Mouse (Mus musculus) myocyte (in vitro differentiated cells): ENCODE data around the gene Iqcf6. TPM values are rescaled to one million over a fixed set of nuclear protein-coding genes. Genes with fewer than 3 reads are reported as not detected.

Experiments
- H3K27me3 ChIP-seq: one replicate; pipeline ENCODE4 v1.6.1; 2011; ENCODE audit not compliant: control insufficient read depth, insufficient read depth, insufficient read length
- H3K36me3 ChIP-seq: one replicate; pipeline ENCODE4 v1.6.1; 2011; ENCODE audit not compliant: control insufficient read depth, insufficient read depth
- H3K4me2 ChIP-seq: one replicate; pipeline ENCODE4 v1.6.1; 2011; ENCODE audit warnings: low read depth, control low read depth
- H3K4me3 ChIP-seq: one replicate; pipeline ENCODE4 v1.5.1; 2011; ENCODE audit warnings: mild to moderate bottlenecking, control low read depth, moderate library complexity
- H3K79me2 ChIP-seq: one replicate; pipeline ENCODE4 v1.6.1; 2011; ENCODE audit not compliant: control insufficient read depth, insufficient read depth
- H3ac ChIP-seq: one replicate; pipeline ENCODE4 v1.6.1; 2011; ENCODE audit not compliant: control insufficient read depth, insufficient read length
- CEBPB ChIP-seq: IDR thresholded peaks from 2 replicates; pipeline ENCODE4 v1.6.1; 2011; ENCODE audit warnings: mild to moderate bottlenecking, moderate library complexity; ENCODE audit not compliant: poor library complexity, insufficient read depth, severe bottlenecking
- E2F4 ChIP-seq: IDR thresholded peaks from one replicate; pipeline ENCODE4 v1.6.1; 2011; ENCODE audit warnings: mild to moderate bottlenecking, control low read depth, moderate library complexity; ENCODE audit not compliant: insufficient read depth
- MAX ChIP-seq: IDR thresholded peaks from one replicate; pipeline ENCODE4 v1.6.1; 2011; ENCODE audit warnings: low read depth, mild to moderate bottlenecking, control low read depth
- MYOD1 ChIP-seq, 3 experiments: IDR thresholded peaks; one replicate each; pipeline ENCODE4 v1.6.1; 2011; ENCODE audit warnings: control low read depth in 2 of 3, low read depth in 2 of 3, mild to moderate bottlenecking in 2 of 3, moderate library complexity in 1 of 3; ENCODE audit not compliant: insufficient read length in 2 of 3, control insufficient read depth in 1 of 3
- MYOG ChIP-seq, 3 experiments: IDR thresholded peaks; one replicate each; pipeline ENCODE4 v1.6.1; 2011; ENCODE audit warnings: control low read depth in 2 of 3, low read depth in 2 of 3, mild to moderate bottlenecking in 2 of 3; ENCODE audit not compliant: insufficient read length in 2 of 3, control insufficient read depth in 1 of 3, insufficient read depth in 1 of 3
- POLR2A ChIP-seq: IDR thresholded peaks from one replicate; pipeline ENCODE4 v1.6.1; 2011; ENCODE audit warnings: low read depth, mild to moderate bottlenecking, control low read depth, moderate library complexity; ENCODE audit not compliant: insufficient read length
- POLR2AphosphoS2 ChIP-seq: IDR thresholded peaks from one replicate; pipeline ENCODE4 v1.6.1; 2011; ENCODE audit warnings: low read depth, control low read depth; ENCODE audit not compliant: insufficient read length
- REST ChIP-seq: IDR thresholded peaks from one replicate; pipeline ENCODE4 v1.6.1; 2011; ENCODE audit warnings: mild to moderate bottlenecking, control low read depth, moderate library complexity; ENCODE audit not compliant: insufficient read depth, insufficient read length
- SRF ChIP-seq: IDR thresholded peaks from one replicate; pipeline ENCODE4 v1.6.1; 2011; ENCODE audit warnings: low read depth; ENCODE audit not compliant: control insufficient read depth, insufficient read length
- TCF12 ChIP-seq: IDR thresholded peaks from one replicate; pipeline ENCODE4 v1.6.1; 2011; ENCODE audit warnings: mild to moderate bottlenecking, control low read depth; ENCODE audit not compliant: poor library complexity, insufficient read depth, severe bottlenecking
- TCF3 ChIP-seq: IDR thresholded peaks from one replicate; pipeline ENCODE4 v1.6.1; 2011; ENCODE audit warnings: low read depth, control low read depth; ENCODE audit not compliant: insufficient read length
- USF1 ChIP-seq: IDR thresholded peaks from one replicate; pipeline ENCODE4 v1.6.1; 2011; ENCODE audit warnings: low read depth, mild to moderate bottlenecking, control low read depth, moderate library complexity
- polyA plus RNA-seq: library from polyadenylated mRNA; unstranded; fragments of >200 nt; fragmentation: generic; extraction: Trizol; gene quantifications from one replicate; pipeline ENCODE4 v1.2.1, GENCODE M21; 2012; ENCODE audit warnings: missing spikeins

The Iqcf6 gene
- polyA plus RNA-seq, 1 experiment, result not detected

DNA sequence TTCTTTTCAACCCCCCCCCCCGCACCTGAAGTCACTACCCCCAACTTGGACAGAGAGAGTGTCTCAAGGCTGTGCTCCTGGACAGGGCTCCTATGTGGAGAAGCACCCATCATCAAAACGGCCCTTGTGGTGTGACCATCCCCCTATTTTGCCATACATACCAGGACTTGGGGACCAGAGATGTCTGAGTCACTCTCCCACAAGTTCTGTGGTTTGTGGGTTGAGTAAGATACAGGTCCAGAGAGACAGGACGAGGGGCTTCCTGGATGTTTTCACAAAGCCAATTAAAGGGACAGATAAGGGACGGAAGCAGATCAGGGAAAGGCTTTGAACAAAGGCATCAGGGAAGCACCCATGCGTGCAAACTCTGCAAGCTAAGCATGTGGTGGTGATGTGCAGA, 15.0 kb downstream of the Iqcf6 start:
- peaks cover 17% of the 10 kb centered on the region for H3K27me3 ChIP-seq
- no peak overlapping the region for H3K4me3 ChIP-seq
- H3K36me3 ChIP-seq, result no peaks in the 10 kb centered on the region
- TF ChIP-seq POLR2A, result no peak
- no peak for TF ChIP-seq TCF12
- TF ChIP-seq TCF3, result no peak
- no peak for TF ChIP-seq MAX
- TF ChIP-seq POLR2AphosphoS2, result no peak
- no peak for TF ChIP-seq SRF
- TF ChIP-seq USF1, result no peak
- TF ChIP-seq CEBPB, result no peak
- TF ChIP-seq MYOG (IDR thresholded peaks at IDR 0.05; ENCODE audit: control insufficient read depth in 1 of 3, insufficient read depth in 1 of 3, insufficient read length in 2 of 3, low read depth in 2 of 3), result no peak
- H3ac ChIP-seq, result no peak overlapping the region
- H3K79me2 ChIP-seq, result no peaks in the 10 kb centered on the region
- no peak overlapping the region for H3K4me2 ChIP-seq

DNA sequence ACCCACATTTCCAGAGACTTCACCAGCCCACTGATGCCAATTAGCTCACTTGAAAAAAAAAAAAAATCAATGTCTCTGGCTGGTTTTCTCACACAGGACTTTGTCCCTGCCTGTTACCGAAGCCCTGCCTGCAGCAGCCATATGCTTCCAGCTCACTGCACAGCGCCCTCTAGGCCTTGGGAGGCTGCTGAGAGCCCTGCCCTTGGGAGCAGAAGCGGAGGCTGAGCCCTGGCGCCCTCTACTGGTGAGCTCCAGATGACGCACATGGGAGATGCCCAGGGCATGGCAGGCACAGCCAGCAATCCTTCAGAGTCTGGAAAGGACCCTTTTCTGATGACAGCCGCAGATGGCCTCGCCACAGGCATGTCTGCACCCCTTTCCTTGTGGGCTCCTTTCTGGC, 16.7 kb downstream of the Iqcf6 start:
- H3K36me3 ChIP-seq, result no peaks in the 10 kb centered on the region
- H3K27me3 ChIP-seq, result peaks cover 34% of the 10 kb centered on the region
- H3K4me2 ChIP-seq, result no peak overlapping the region
- no peaks in the 10 kb centered on the region for H3K79me2 ChIP-seq
- H3K4me3 ChIP-seq, result no peak overlapping the region
- no peak overlapping the region for H3ac ChIP-seq
- TF ChIP-seq POLR2A (no peak), MYOD1 (IDR thresholded peaks at IDR 0.05; ENCODE audit: control insufficient read depth in 1 of 3, insufficient read length in 2 of 3, low read depth in 2 of 3) (no peak), TCF3 (no peak), MYOG (IDR thresholded peaks at IDR 0.05; ENCODE audit: control insufficient read depth in 1 of 3, insufficient read depth in 1 of 3, insufficient read length in 2 of 3, low read depth in 2 of 3) (no peak), CEBPB (no peak), TCF12 (no peak), SRF (no peak), REST (no peak), USF1 (no peak), POLR2AphosphoS2 (no peak), E2F4 (no peak), MAX (no peak)

DNA sequence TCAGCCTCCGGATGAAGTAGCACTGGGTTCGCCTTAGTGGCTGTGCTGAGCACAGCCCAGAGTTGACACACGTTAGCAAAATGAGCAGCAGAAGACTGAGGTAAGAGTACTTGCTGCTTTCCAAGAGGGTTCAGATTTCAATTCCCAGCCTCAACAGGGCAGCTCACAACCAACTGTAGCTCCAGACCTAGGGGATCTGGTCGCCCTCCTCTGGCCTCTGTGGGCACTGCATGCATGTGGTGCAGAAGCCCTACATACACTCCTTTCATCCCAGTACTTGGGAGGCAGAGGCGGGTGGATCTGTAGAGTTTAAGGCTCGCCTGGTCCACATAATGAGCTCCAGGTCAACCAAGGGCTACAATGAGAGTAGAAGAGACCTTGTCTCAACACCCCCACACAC, 17.4 kb downstream of the Iqcf6 start:
- Histone ChIP-seq H3K4me3 (no peak overlapping the region), H3K36me3 (no peaks in the 10 kb centered on the region), H3K4me2 (no peak overlapping the region), H3K79me2 (no peaks in the 10 kb centered on the region), H3K27me3 (peaks cover 37% of the 10 kb centered on the region), H3ac (no peak overlapping the region)
- no peak for TF ChIP-seq SRF
- TF ChIP-seq TCF3, result no peak
- no peak for TF ChIP-seq POLR2A
- TF ChIP-seq E2F4, result no peak
- no peak for TF ChIP-seq MYOG (IDR thresholded peaks at IDR 0.05; ENCODE audit: control insufficient read depth in 1 of 3, insufficient read depth in 1 of 3, insufficient read length in 2 of 3, low read depth in 2 of 3)
- TF ChIP-seq USF1, result no peak
- no peak for TF ChIP-seq TCF12

DNA sequence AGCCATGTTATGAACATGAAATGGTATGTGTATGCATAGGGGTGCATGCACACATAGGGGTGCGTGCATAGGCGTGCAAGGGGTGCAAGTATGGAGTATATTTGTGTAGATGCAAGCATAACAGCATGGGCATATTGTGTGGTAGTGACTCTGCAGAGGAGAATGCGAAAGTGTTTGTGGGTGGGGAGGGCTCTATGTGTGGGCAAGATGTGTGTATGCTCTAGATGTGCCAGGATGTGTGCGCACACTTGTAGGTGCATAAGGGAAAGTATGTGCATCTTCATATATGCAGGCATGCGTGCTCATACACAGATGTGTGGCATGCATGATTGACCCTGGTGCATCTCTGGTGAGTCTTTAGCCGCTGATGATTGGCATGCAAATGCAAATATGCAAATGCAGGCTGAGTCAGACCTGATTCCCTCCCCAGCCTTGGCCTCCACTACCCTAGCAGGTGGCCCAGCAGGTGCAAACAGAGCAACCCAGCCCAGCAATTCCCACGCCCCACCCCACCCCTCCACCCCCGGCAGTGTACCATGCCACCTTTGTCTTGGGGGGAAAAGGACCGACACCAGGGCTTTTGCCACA, 19.4 kb downstream of the Iqcf6 start:
- TF ChIP-seq POLR2AphosphoS2, result no peak
- TF ChIP-seq SRF, result no peak
- no peak for TF ChIP-seq MAX
- no peak for TF ChIP-seq CEBPB
- TF ChIP-seq USF1, result no peak
- no peak for TF ChIP-seq TCF3
- no peak for TF ChIP-seq POLR2A
- TF ChIP-seq TCF12, result no peak
- no peak for TF ChIP-seq MYOG (IDR thresholded peaks at IDR 0.05; ENCODE audit: control insufficient read depth in 1 of 3, insufficient read depth in 1 of 3, insufficient read length in 2 of 3, low read depth in 2 of 3)
- TF ChIP-seq REST, result no peak
- no peak for TF ChIP-seq MYOD1 (IDR thresholded peaks at IDR 0.05; ENCODE audit: control insufficient read depth in 1 of 3, insufficient read length in 2 of 3, low read depth in 2 of 3)
- TF ChIP-seq E2F4, result no peak
- H3K79me2 ChIP-seq, result no peaks in the 10 kb centered on the region
- no peak overlapping the region for H3K4me3 ChIP-seq
- peaks cover 47% of the 10 kb centered on the region for H3K27me3 ChIP-seq
- no peak overlapping the region for H3K4me2 ChIP-seq
- H3K36me3 ChIP-seq, result no peaks in the 10 kb centered on the region
- H3ac ChIP-seq, result no peak overlapping the region

DNA sequence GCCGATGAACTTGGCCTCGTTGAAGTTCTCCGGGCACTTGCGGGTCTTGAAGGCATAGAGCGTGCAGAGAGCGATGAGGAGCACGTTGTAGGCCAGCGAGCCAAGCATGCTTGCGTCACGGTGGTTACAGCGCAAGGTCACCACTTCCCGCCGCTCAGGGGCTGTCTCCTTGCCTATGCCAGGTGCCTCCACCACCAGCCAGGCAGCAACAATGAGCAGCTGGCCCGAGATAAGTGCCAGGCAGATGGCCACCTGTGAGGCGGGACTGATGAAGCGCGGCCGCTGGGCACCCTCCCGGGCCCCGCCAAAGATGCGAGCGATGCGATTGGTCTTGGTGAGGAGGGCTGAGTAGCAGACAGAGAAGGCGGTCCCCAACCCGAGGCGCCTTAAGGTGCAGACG, 20.8 kb downstream of the Iqcf6 start:
- Histone ChIP-seq H3K4me2 (no peak overlapping the region), H3K36me3 (no peaks in the 10 kb centered on the region), H3K27me3 (peaks cover 51% of the 10 kb centered on the region), H3K4me3 (no peak overlapping the region), H3ac (no peak overlapping the region), H3K79me2 (no peaks in the 10 kb centered on the region)
- TF ChIP-seq E2F4 (no peak), MYOD1 (IDR thresholded peaks at IDR 0.05; ENCODE audit: control insufficient read depth in 1 of 3, insufficient read length in 2 of 3, low read depth in 2 of 3) (no peak), TCF12 (no peak), TCF3 (no peak), MAX (no peak), POLR2A (no peak), REST (no peak), CEBPB (no peak), POLR2AphosphoS2 (no peak), SRF (no peak), MYOG (IDR thresholded peaks at IDR 0.05; ENCODE audit: control insufficient read depth in 1 of 3, insufficient read depth in 1 of 3, insufficient read length in 2 of 3, low read depth in 2 of 3) (no peak), USF1 (no peak)
